Mouse (Mus musculus) B cell, adult 62 days (primary cell): ENCODE measurements around the gene Trim50. TPM values are rescaled to one million over a fixed set of nuclear protein-coding genes. Genes with fewer than 3 reads are reported as not detected.

Source experiments
- total RNA-seq: library from RNA; stranded (reverse); gene quantifications from 4 replicates; pipeline ENCODE4 v1.2.4, GENCODE M21; 2023

Trim50 gene
- total RNA-seq, result not detected in 4 replicates

DNA sequence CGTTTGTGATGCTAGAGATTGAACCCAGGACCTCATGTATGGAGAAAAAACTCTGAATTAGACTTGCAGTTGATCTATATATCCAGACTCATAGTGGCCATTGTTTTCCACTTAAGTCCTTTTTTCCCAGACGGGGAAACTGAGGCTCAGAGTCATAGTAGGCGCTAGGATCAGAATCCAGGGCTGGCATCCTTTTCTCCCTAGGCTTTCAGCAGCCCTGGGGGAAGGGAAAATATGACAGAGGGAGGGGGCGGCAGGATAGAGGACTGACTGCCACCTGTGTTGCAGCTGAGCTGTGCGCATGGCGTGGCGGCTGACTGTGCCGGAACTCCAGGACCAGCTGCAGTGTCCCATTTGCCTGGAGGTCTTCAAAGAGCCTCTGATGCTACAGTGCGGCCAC lies at the start of gene Trim50:
Gene Trim50 (plus strand): TSS at position 301 of the 400 bp plus-strand sequence.

DNA sequence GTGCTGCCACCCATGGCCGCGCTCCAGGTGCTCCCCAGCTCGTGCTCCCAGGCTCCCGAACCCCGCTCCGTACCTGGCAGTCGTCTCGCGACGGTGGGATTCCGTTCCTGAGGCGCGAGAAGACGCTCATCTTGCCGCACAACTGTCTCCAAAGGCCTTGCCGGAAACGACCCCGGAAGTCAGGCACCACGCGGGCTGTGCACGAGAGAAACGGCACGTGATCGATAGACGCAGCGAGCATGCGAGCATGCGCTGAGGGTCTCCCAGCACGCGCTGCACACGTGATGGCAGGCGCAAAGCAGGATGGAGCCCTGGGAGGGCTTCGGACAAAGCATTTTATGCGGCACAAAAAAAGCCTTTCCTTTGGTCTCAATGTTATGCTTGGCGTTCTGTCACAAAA lies 3.2 kb upstream of the Trim50 start, which contains the start of gene Fkbp6:
Gene Fkbp6 (minus strand): TSS at position 183 of the 400 bp plus-strand sequence.

DNA sequence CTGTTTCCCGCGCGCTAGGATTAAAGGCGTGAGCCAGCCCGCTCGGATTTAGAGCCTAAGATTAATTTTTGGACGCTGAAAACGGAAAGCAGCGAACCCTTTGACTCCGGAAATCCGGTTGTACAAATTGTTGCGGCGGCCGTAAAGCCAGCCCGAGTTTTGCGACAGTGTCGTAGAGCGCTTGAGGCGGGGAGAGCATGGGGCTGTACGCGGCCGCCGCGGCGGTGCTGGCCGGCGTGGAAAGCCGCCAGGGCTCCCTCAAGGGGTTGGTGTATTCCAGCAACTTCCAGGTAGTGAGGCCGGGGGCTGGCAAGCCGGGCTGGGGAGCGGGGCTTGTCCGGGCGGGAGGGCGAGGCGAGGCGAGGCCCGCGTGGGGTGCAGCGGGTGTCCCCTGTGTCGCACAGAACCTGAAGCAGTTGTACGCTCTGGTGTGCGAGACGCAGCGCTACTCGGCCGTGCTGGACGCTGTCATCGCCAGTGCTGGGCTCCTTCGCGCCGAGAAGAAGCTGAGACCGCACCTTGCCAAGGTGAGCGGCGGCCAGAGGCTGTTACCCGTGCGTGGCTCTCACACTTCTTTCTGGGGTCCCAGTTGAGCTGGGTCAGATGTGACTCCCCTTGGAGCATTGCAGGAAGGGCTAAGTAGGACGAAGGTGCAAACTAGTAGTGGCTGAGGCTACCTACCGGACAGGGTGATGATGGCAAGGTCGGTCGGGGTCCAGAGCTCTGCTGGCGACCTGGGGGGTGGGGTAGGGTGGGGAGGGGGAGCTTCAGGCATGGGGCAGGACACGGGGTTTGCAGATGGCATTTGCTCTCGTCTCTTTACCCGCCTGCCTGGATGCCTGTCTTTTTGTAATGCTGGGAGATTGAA lies 16.9 kb downstream of the Trim50 start, which contains the start of gene Nsun5:
Gene Nsun5 (plus strand): TSS at position 167 of the 868 bp plus-strand sequence.

DNA sequence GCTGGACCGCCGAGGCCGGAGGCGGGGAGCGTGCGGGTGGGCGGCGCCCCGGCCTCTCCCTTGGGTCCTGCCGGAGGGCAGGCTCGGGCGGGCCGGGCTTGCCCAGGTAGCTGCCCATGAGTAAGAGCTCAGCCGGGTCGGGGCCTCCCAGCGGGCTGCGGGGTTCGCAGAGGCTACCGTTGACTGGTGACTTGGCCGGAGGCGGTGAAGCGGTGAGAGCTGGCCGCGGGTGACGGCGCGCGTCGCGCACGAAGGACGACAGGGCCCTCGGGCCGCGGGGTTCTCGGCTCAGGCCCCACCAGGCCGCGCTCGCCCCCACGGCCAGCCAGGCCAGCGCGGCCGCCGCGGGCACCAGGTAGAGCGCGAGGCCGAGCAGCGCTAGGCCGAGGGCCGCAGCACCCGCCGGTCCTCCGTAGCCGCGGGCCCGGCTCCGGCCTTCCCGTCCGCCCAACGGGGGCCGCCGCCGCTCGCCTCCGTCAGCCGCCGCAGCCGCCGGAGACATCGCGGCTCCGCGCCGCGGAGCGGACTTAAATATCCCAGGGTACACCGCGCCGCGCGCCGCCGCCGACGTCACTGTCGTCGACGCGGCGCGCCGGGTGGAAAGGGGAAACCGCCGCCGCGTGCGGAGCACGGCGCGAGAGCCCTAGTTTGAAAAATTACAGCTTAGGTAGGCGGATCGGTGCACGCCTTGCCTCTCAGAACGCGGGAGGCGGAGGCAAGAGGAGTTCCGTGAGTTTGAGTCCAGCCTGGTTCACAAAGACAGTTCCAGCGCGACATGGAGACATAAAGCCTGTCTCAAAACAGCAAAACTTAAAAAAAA lies 41.1 kb downstream of the Trim50 start, which contains the start of gene Pom121:
Gene Pom121 (minus strand): TSS at position 543 of the 820 bp plus-strand sequence.

Other genes starting within 250 kb of the Trim50 start
- gene Tbl2, start 203.6 kb upstream of the Trim50 start, total RNA-seq, result 14.3 to 17.0 TPM (median 15.3 TPM) in 4 replicates
- 72.8 to 88.8 TPM (median 76.4 TPM) in 4 replicates for gene Bcl7b, start 185.0 kb upstream of the Trim50 start, total RNA-seq
- 104 to 115 TPM (median 110 TPM) in 4 replicates for gene Baz1b, start 166.0 kb upstream of the Trim50 start, total RNA-seq
- 0.24 to 0.67 TPM (median 0.45 TPM) in 4 replicates for gene Fzd9, start 102.1 kb upstream of the Trim50 start, total RNA-seq
- gene Fkbp6, start 3.3 kb upstream of the Trim50 start, total RNA-seq, result not detected in 4 replicates
- gene Nsun5, start 16.7 kb downstream of the Trim50 start, total RNA-seq, result 25.6 to 40.7 TPM (median 31.0 TPM) in 4 replicates
- gene Pom121, start 41.3 kb downstream of the Trim50 start, total RNA-seq, result 60.4 to 65.7 TPM (median 62.5 TPM) in 4 replicates
- 28.3 to 32.7 TPM (median 32.2 TPM) in 4 replicates for gene Hip1, start 191.8 kb downstream of the Trim50 start, total RNA-seq
- not detected in 4 replicates for gene Ccl26, start 210.3 kb downstream of the Trim50 start, total RNA-seq
- gene Ccl24, start 219.8 kb downstream of the Trim50 start, total RNA-seq, result 0.45 TPM in 1 of 4 replicates, not detected in the others